Mouse (Mus musculus): ENCODE measurements around the gene Csnk2a2.

The Csnk2a2 gene

DNA sequence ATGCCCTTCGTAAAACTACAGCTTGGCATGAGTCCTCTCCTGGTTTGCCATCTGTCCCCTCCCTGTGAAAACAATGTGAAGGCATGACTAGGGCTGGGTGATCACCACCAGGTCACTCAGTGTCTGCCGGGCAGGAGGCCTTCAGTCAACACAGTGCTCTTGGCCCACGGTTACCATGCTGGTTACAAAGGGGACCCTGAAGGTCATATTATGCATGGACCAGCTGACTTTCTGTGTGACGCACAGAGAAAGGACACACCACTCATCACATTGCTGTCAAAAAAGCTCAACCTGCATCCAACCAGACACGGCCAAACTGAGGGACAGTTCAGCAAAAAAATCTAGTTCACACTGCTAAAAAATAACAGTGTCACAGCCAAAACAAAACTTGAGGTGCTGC is at the start of gene Csnk2a2:
Gene Csnk2a2, minus strand, starts transcription at position 34 of the 400 bp plus-strand sequence.
- DNase-seq: no peak

GRCm38 (mm10) chr8:95539487-95539886 is 49.6 kb upstream of the Csnk2a2 start:
- no peak for DNase-seq

DNA sequence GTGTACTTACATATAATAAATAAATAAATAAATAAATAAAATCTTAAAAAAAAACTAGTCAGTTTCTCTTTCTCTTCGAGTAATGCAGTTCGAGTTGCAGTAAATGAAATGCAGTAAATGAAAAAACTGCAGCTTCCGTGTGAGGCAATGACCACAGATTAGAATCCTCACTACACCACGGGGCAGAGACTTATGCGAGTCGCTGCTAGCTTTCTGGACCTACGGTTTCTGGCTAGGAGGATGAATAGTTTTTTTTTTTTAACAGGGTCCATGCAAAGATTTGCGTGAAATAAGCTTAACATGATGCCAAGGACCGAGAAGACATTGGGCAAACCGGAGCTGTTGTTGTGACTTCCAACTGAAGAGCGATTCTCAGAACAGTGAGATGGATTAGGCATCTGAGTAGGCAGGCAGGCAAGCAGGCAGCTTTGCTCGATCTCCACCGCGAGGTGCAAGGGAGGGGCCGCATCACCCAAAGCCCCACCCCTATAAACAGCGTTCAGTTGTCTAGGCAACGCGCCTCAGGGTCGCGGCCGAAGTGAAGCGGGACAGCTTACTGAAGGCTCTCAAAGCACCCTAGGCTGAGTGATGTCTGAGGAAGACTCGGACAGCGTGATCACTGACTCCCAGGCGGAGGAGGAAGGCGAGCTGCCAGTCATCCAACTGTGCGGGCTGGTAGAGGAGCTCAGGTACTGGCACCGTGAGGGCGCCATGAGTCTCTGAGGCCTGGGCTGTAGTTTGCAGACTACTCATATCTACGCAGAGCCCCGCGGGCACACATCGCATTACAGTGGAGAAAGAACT is 43.9 kb upstream of the Csnk2a2 start, which contains the start of gene Ccdc113:
Gene Ccdc113, plus strand, starts transcription at position 502 of the 804 bp plus-strand sequence.
- DNase-seq: peak; percentile 46 to 58

DNA sequence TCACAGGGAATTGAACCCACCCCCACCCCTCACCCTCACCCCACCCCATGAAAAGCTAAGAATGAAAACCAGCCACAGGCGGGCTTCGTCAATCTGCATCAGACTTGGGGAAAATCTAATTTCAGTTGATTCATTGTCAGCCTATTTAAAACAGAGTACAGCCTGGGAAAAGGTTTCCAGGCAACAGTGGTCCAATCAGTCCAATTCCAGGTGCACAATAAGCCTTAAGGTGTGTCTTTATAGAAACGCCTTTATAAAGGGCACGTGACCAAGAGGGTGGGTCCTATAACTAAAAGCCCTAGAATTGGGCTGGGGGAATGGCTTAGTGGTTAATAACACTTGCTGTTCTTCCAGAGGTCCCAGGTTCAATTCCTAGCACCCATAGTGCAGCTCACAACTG is 42.4 kb upstream of the Csnk2a2 start:
- DNase-seq: no peak

GRCm38 (mm10) chr8:95528750-95529310 is 39.0 kb upstream of the Csnk2a2 start:
- DNase-seq: no peak

DNA sequence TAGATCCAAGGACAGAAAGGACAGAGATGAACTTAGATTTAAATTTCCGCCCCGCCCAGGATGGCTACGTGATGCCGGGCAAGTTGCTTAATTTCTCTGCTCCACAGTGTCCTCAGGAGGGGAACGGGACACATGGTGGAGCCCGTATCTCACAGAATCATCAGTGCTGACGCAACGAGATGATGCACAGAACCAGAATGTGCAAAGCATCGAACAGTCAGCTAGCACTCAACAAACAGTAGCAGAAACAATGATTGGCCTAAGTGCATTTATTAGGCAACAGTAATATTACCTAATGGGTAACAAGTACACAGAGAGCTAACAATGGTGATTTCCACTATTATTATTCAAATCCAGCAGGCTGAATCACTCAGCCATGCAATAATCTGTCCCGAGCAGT is 38.4 kb upstream of the Csnk2a2 start:
- DNase-seq: no peak

DNA sequence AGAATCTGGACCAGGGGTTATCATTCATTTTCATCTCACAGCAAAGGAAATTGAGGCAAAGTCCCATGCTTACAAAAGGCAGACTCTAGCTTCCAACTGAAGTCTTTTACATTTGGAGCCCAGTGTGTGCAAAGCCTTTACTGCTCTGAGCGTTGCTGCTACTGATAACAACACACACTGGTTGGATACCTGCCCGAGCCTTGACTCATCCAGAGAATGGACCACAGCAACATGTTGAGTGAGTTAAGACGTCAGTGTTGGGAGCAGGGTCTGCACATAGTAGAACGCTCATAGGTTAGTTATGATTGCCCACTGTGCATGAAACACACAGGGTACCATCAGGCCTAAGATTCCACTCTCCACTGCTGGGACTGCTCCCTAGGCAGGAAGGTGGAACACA is 34.2 kb upstream of the Csnk2a2 start:
- DNase-seq: no peak

- DNase-seq: no peak
These were observed 27.1 kb upstream of the Csnk2a2 start for GRCm38 (mm10) chr8:95516928-95517327.

- DNase-seq: no peak
These were observed 23.4 kb upstream of the Csnk2a2 start for GRCm38 (mm10) chr8:95513219-95513618.

DNA sequence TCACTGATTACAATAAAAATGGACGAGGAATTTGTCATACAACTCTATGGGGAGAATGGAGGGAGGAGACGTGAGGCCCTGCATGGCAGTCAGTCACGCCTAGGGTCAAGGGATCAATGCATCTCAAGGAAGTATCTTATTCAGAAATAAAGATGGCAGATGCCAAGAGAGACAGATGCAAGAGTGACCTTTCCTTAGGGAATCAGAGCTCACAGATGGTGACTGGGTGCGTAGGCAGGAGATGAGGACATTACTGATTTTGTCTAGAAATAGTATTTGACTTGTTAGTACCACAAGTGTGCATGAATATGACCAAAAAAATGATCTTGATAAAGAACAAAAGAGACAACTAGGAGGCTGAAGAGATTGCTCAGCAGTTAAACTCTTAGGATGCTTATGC is 22.4 kb upstream of the Csnk2a2 start:
- no peak for DNase-seq

GRCm38 (mm10) chr8:95506245-95506644 is 16.4 kb upstream of the Csnk2a2 start:
- DNase-seq: no peak

DNA sequence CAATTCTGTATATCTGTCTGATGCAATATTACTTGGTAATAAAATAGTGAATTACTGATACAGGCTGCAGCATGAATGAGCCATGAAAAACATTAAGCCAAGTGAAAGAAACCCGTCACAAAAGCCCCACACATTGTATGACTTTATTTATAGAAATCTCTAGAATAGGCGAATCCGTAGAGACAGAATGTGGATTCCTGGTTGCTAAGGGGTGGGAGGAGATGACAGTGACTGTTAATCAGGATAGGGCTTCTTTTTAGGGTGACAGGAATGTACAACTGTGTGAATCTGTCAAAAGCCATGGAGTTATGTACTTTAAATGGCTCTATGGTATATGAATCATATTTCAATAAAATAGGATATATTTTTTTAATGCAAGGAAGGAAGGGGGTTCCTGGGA is 15.8 kb upstream of the Csnk2a2 start:
- no peak for DNase-seq

GRCm38 (mm10) chr8:95504835-95505234 is 15.0 kb upstream of the Csnk2a2 start:
- DNase-seq: no peak

GRCm38 (mm10) chr8:95502431-95502830 is 12.6 kb upstream of the Csnk2a2 start:
- no peak for DNase-seq

- no peak for DNase-seq
These were observed 10.6 kb upstream of the Csnk2a2 start for GRCm38 (mm10) chr8:95500436-95500835.

- peak in 1 of 2 experiments; percentile 27 for DNase-seq
These were observed 9.6 kb upstream of the Csnk2a2 start for GRCm38 (mm10) chr8:95499266-95500064.

GRCm38 (mm10) chr8:95497821-95498220 is 8.0 kb upstream of the Csnk2a2 start:
- no peak for DNase-seq

DNA sequence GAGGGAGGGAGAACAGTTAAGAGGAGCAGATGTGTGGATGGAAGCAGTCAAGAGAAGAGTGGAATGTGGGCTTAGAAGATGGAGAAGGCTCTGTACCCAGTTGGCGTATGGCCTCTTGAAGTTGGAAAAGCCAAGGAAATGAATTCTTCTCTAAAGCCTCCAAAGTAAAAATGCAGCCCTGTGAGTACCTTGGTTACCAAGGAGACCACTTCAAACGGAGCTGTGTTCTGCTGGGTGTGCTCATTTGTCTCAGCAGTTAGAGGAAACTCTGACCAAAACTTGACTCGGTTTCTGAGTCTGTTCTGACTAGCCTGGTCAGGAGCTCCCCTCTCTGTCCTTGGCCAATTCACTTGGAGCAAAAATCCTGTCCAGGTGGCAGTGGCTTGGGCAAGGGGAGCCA is 6.6 kb upstream of the Csnk2a2 start:
- no peak for DNase-seq

DNA sequence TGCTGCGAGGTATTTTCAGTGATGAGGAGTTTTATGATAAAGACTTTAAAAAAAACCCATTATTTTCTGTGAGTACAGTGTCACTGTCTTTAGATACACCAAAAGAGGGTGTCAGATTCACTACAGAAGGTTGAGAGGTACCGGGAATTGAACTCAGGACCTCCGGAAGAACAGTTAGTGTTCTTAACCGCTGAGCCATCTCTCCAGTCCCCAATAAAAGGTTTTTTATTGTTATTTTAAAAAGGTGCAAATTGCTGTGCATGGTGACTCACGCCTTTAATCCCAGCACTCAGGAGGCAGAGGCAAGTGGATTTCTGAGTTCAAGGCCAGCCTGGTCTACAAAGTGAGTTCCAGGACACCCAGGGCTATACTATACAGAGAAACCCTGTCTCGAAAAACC is 5.6 kb upstream of the Csnk2a2 start:
- no peak for DNase-seq

DNA sequence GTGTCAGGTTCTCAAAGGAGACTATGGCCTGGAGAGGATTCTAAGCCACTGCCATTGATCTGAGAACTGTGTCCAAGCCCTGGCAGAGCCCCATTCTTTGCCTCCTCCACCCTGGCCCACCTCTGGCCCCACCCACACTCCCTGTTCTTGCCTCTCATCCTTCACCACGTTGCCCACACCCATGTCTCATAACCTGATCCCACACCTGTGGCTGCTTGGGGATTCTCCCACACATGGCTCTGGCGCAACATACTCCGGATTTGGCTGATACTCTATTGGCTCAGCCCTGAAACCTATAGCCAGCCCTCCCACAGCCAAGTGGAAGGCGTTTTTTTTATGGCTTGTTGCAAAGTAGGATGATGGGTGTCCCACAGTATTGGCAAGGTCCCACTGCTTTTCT is 2.2 kb upstream of the Csnk2a2 start:
- DNase-seq: no peak

DNA sequence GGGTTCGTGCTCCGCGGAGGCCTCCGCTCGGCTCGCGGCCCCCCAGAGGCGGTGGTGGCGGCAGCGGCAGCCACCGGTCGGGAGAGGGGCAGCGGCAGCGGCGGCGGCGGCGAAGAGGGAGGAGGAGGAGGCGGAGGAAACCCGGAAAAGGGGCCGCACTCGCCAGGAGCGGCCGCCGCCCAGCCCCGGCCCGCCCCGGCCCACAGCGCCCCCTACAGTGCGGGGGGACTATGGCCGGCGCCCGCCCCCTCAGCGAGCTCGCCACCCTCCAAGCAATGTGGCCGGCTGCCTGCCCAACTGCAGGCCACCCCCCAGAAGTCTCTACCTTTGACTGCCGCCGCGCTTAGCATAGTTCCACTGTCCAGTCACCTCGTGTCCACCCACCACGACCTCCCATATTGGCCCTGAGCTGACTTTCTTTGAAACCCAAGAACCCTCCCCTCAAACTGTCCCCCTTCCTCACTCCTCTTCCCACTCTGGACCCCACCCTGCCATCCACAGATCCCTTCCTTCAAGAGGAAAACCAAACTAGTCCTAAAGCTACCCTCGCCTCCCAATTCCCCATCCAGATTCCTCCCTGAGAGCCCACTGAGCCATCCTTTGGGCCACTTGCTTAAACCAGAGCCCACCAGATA is 1.0 kb downstream of the Csnk2a2 start:
- DNase-seq: peak; percentile 81 to 93

GRCm38 (mm10) chr8:95487800-95488697 is 1.8 kb downstream of the Csnk2a2 start:
- no peak for DNase-seq
